Mouse (Mus musculus): ENCODE results near the gene Ifng.

- TF ChIP-seq POLR2A (IDR thresholded peaks at IDR 0.05; ENCODE audit: low read depth, low read length): no peak
- TF ChIP-seq CTCF (IDR thresholded peaks at IDR 0.05; ENCODE audit: extremely low read depth, insufficient read length, insufficient replicate concordance, low read depth, low read length): no peak
Measured at GRCm38 (mm10) chr10:118461126-118461767, 20.4 kb downstream of the Ifng start.

All from small intestine, adult 2 months (tissue).